Mouse (Mus musculus): ENCODE data around the gene Emc10. TPM values are rescaled to one million over a fixed set of nuclear protein-coding genes. Genes with fewer than 3 reads are reported as not detected.
A peak's percentile ranks its signal among the peaks of the same experiment; 100 is the strongest.

Gene Emc10
- polyA plus RNA-seq, 1 experiment from 2014 or later: 77.2 TPM

GRCm38 (mm10) chr7:44475046-44475614 is 21.2 kb downstream of the Emc10 start:
- H3K27me3 ChIP-seq (replicated peaks; ENCODE audit: control insufficient read depth, insufficient read depth, low read length): peaks cover 3% of the 10 kb centered on the region; the same call in 1 of the 2 replicates

GRCm38 (mm10) chr7:44474419-44474818 is 21.9 kb downstream of the Emc10 start:
- H3K27ac ChIP-seq (ENCODE audit: low read length): no peak overlapping the region
- 19% methylated on average over 4 of the region's 4 CpGs for WGBS
- no peak overlapping the region for H3K4me2 ChIP-seq (ENCODE audit: low read depth, low read length)
- ATAC-seq: peak; percentile 23
- no peaks in the 10 kb centered on the region for H3K9me3 ChIP-seq (ENCODE audit: control insufficient read depth, low read length)
- peak overlapping the region; percentile 27; the same call in 1 of the 2 replicates for H3K9ac ChIP-seq (ENCODE audit: low read depth, low read length)
- peaks cover 11% of the 10 kb centered on the region for H3K4me1 ChIP-seq (ENCODE audit: control insufficient read depth, insufficient read depth, low read length)
- no peak overlapping the region for H3K4me3 ChIP-seq (ENCODE audit: low read length)
- H3K36me3 ChIP-seq (ENCODE audit: control insufficient read depth, insufficient read depth, low read length): 0 out of 2 replicates have a peak, but pooled peaks cover 4% of the 10 kb centered on the region
- no peaks in the 10 kb centered on the region; the same call in 1 of the 2 replicates for H3K27me3 ChIP-seq (replicated peaks; ENCODE audit: control insufficient read depth, insufficient read depth, low read length)

More at GRCm38 (mm10) chr7:44475046-44475614, 21.2 kb downstream of the Emc10 start:
- H3K9ac ChIP-seq (ENCODE audit: low read depth, low read length): no peak overlapping the region
- 0 out of 2 replicates have a peak, but pooled peaks cover 4% of the 10 kb centered on the region for H3K36me3 ChIP-seq (ENCODE audit: control insufficient read depth, insufficient read depth, low read length)
- no peak overlapping the region for H3K27ac ChIP-seq (ENCODE audit: low read length)
- no peak overlapping the region for H3K4me3 ChIP-seq (ENCODE audit: low read length)
- no peaks in the 10 kb centered on the region for H3K9me3 ChIP-seq (ENCODE audit: control insufficient read depth, low read length)
- no peak for ATAC-seq
- H3K4me1 ChIP-seq (ENCODE audit: control insufficient read depth, insufficient read depth, low read length): peaks cover 11% of the 10 kb centered on the region
- 41% methylated on average over 5 of the region's 5 CpGs for WGBS
- no peak overlapping the region for H3K4me2 ChIP-seq (ENCODE audit: low read depth, low read length)

GRCm38 (mm10) chr7:44472961-44473646 is 23.2 kb downstream of the Emc10 start:
- H3K27ac ChIP-seq (ENCODE audit: low read length): peak overlapping the region; percentile 31; the same call in 1 of the 2 replicates

GRCm38 (mm10) chr7:44472558-44472885 is 23.8 kb downstream of the Emc10 start:
- no peak for ATAC-seq

More at GRCm38 (mm10) chr7:44472961-44473646, 23.2 kb downstream of the Emc10 start:
- Histone ChIP-seq H3K4me1 (ENCODE audit: control insufficient read depth, insufficient read depth, low read length) (peaks cover 19% of the 10 kb centered on the region), H3K36me3 (ENCODE audit: control insufficient read depth, insufficient read depth, low read length) (0 out of 2 replicates have a peak, but pooled peaks cover 4% of the 10 kb centered on the region), H3K4me3 (ENCODE audit: low read length) (no peak overlapping the region), H3K4me2 (ENCODE audit: low read depth, low read length) (no peak overlapping the region), H3K9ac (ENCODE audit: low read depth, low read length) (peak overlapping the region; percentile 46), H3K9me3 (ENCODE audit: control insufficient read depth, low read length) (no peaks in the 10 kb centered on the region), H3K27me3 (replicated peaks; ENCODE audit: control insufficient read depth, insufficient read depth, low read length) (no peaks in the 10 kb centered on the region; the same call in 1 of the 2 replicates)
- 42% methylated on average over 9 of the region's 9 CpGs for WGBS
- peak; percentile 27 for ATAC-seq

GRCm38 (mm10) chr7:44471880-44472557 is 24.3 kb downstream of the Emc10 start:
- H3K27ac ChIP-seq (ENCODE audit: low read length): no peak overlapping the region
- H3K9me3 ChIP-seq (ENCODE audit: control insufficient read depth, low read length): no peaks in the 10 kb centered on the region
- H3K4me1 ChIP-seq (ENCODE audit: control insufficient read depth, insufficient read depth, low read length): peaks cover 19% of the 10 kb centered on the region
- no peak for ATAC-seq
- H3K4me2 ChIP-seq (ENCODE audit: low read depth, low read length): no peak overlapping the region
- no peak overlapping the region for H3K4me3 ChIP-seq (ENCODE audit: low read length)
- no peaks in the 10 kb centered on the region; the same call in 1 of the 2 replicates for H3K27me3 ChIP-seq (replicated peaks; ENCODE audit: control insufficient read depth, insufficient read depth, low read length)
- no peak overlapping the region for H3K9ac ChIP-seq (ENCODE audit: low read depth, low read length)
- 44% methylated on average over 6 of the region's 6 CpGs for WGBS
- 0 out of 2 replicates have a peak, but pooled peaks cover 4% of the 10 kb centered on the region for H3K36me3 ChIP-seq (ENCODE audit: control insufficient read depth, insufficient read depth, low read length)

More at GRCm38 (mm10) chr7:44472558-44472885, 23.8 kb downstream of the Emc10 start:
- WGBS: 18% methylated on average over 1 of the region's 1 CpGs
- Histone ChIP-seq H3K9me3 (ENCODE audit: control insufficient read depth, low read length) (no peaks in the 10 kb centered on the region), H3K9ac (ENCODE audit: low read depth, low read length) (no peak overlapping the region), H3K4me2 (ENCODE audit: low read depth, low read length) (no peak overlapping the region), H3K27me3 (replicated peaks; ENCODE audit: control insufficient read depth, insufficient read depth, low read length) (no peaks in the 10 kb centered on the region; the same call in 1 of the 2 replicates), H3K4me1 (ENCODE audit: control insufficient read depth, insufficient read depth, low read length) (peaks cover 19% of the 10 kb centered on the region), H3K4me3 (ENCODE audit: low read length) (no peak overlapping the region), H3K36me3 (ENCODE audit: control insufficient read depth, insufficient read depth, low read length) (0 out of 2 replicates have a peak, but pooled peaks cover 4% of the 10 kb centered on the region), H3K27ac (ENCODE audit: low read length) (no peak overlapping the region)

- H3K9me3 ChIP-seq (ENCODE audit: control insufficient read depth, low read length): no peaks in the 10 kb centered on the region
- H3K9ac ChIP-seq (ENCODE audit: low read depth, low read length): no peak overlapping the region
- 82% methylated on average over 16 of the region's 16 CpGs for WGBS
- H3K4me2 ChIP-seq (ENCODE audit: low read depth, low read length): no peak overlapping the region
- ATAC-seq: no peak
- no peaks in the 10 kb centered on the region; the same call in 1 of the 2 replicates for H3K27me3 ChIP-seq (replicated peaks; ENCODE audit: control insufficient read depth, insufficient read depth, low read length)
- no peak overlapping the region for H3K27ac ChIP-seq (ENCODE audit: low read length)
- H3K4me1 ChIP-seq (ENCODE audit: control insufficient read depth, insufficient read depth, low read length): peaks cover 19% of the 10 kb centered on the region
- 0 out of 2 replicates have a peak, but pooled peaks cover 4% of the 10 kb centered on the region for H3K36me3 ChIP-seq (ENCODE audit: control insufficient read depth, insufficient read depth, low read length)
- no peak overlapping the region for H3K4me3 ChIP-seq (ENCODE audit: low read length)
These were observed 25.4 kb downstream of the Emc10 start for GRCm38 (mm10) chr7:44470696-44471612.

- no peak overlapping the region for H3K9ac ChIP-seq (ENCODE audit: low read depth, low read length)
- no peaks in the 10 kb centered on the region for H3K9me3 ChIP-seq (ENCODE audit: control insufficient read depth, low read length)
- WGBS: 86% methylated on average over 16 of the region's 16 CpGs
- peaks cover 25% of the 10 kb centered on the region for H3K4me1 ChIP-seq (ENCODE audit: control insufficient read depth, insufficient read depth, low read length)
- H3K27ac ChIP-seq (ENCODE audit: low read length): no peak overlapping the region
- H3K27me3 ChIP-seq (replicated peaks; ENCODE audit: control insufficient read depth, insufficient read depth, low read length): no peaks in the 10 kb centered on the region; the same call in 1 of the 2 replicates
- H3K4me3 ChIP-seq (ENCODE audit: low read length): no peak overlapping the region
- H3K4me2 ChIP-seq (ENCODE audit: low read depth, low read length): no peak overlapping the region
- H3K36me3 ChIP-seq (ENCODE audit: control insufficient read depth, insufficient read depth, low read length): 0 out of 2 replicates have a peak, but pooled peaks cover 4% of the 10 kb centered on the region
- ATAC-seq: no peak
These were observed 26.4 kb downstream of the Emc10 start for GRCm38 (mm10) chr7:44469677-44470675.
